Mouse (Mus musculus) limb, embryonic 14.5 days (tissue): ENCODE measurements around the gene Gm32742. TPM values are rescaled to one million over a fixed set of nuclear protein-coding genes. Genes with fewer than 3 reads are reported as not detected.

ENCODE experiments used
- ATAC-seq: fragments of 200-750 bp; cut with Nextera tagmentation; 2 replicates; pipeline ENCODE4 v1.8.0; 2017; ENCODE audit warnings: low read depth, moderate number of reproducible peaks, moderate TSS enrichment; ENCODE audit not compliant: low FRiP score
- DNase-seq: peaks from one replicate; pipeline ENCODE4 v3.0.0-alpha.2; 2015; ENCODE audit warnings: low spot score
- H3K27ac ChIP-seq: fragments of 300-500 bp; sonication (generic); replicated peaks from 2 replicates; pipeline ENCODE4 v1.5.1; 2014; ENCODE audit warnings: low read depth, mild to moderate bottlenecking, low read length, moderate library complexity, mixed read lengths
- H3K27me3 ChIP-seq: fragments of 300-500 bp; sonication (generic); 2 replicates; pipeline ENCODE4 v1.6.1; 2014; ENCODE audit warnings: low read length, mixed read lengths; ENCODE audit not compliant: control insufficient read depth, insufficient read depth
- H3K36me3 ChIP-seq: fragments of 300-500 bp; sonication (generic); 2 replicates; pipeline ENCODE4 v1.6.1; 2014; ENCODE audit warnings: mild to moderate bottlenecking, low read length, moderate library complexity, mixed read lengths; ENCODE audit not compliant: control insufficient read depth, insufficient read depth
- H3K4me1 ChIP-seq: fragments of 300-500 bp; sonication (generic); 2 replicates; pipeline ENCODE4 v1.6.1; 2014; ENCODE audit warnings: antibody characterized with exemption, low read length, mixed read lengths; ENCODE audit not compliant: control insufficient read depth, insufficient read depth
- H3K4me2 ChIP-seq: fragments of 300-500 bp; sonication (generic); replicated peaks from 2 replicates; pipeline ENCODE4 v1.6.1; 2014; ENCODE audit warnings: low read depth, mild to moderate bottlenecking, low read length, moderate library complexity; ENCODE audit not compliant: severe bottlenecking
- H3K4me3 ChIP-seq: fragments of 300-500 bp; sonication (generic); replicated peaks from 2 replicates; pipeline ENCODE4 v1.5.1; 2014; ENCODE audit warnings: low read length
- H3K9ac ChIP-seq: fragments of 300-500 bp; sonication (generic); 2 replicates; pipeline ENCODE4 v1.6.1; 2014; ENCODE audit warnings: mild to moderate bottlenecking, low read depth, low read length, moderate library complexity; ENCODE audit not compliant: severe bottlenecking
- H3K9me3 ChIP-seq: fragments of 300-500 bp; sonication (generic); 2 replicates; pipeline ENCODE4 v1.6.1; 2016; ENCODE audit warnings: low read length; ENCODE audit not compliant: control insufficient read depth
- POLR2A ChIP-seq: fragments of 200-500 bp; IDR thresholded peaks from 2 replicates; pipeline ENCODE4 v1.8.0; 2012; ENCODE audit warnings: inconsistent platforms, mild to moderate bottlenecking, moderate library complexity, borderline replicate concordance; ENCODE audit not compliant: insufficient read depth, insufficient read length; ENCODE audit errors: extremely low read depth
- WGBS: fragments of 180-500 bp; shearing (Covaris S2); extraction: QIAGEN DNeasy Blood & Tissue Kit; methylation state at CpG from one replicate; pipeline ENCODE4 v1.1.7; 2014; 5-methylcytosine and 5-hydroxymethylcytosine counted together
- polyA plus RNA-seq, 2 experiments: library from polyadenylated mRNA; depleted of rRNA in 1 of 2; stranded (reverse) in 1 of 2; unstranded in 1 of 2; fragments of >200 nt; fragmentation: Nextera tagmentation in 1 of 2; extraction: Ambion mirVana in 1 of 2; gene quantifications; 2 replicates each; pipeline versions ENCODE4 v1.2.1 to v1.2.3; 2012 to 2014

Gene Gm32742
- polyA plus RNA-seq, 2 experiments, result 0.01 to 0.03 TPM

DNA sequence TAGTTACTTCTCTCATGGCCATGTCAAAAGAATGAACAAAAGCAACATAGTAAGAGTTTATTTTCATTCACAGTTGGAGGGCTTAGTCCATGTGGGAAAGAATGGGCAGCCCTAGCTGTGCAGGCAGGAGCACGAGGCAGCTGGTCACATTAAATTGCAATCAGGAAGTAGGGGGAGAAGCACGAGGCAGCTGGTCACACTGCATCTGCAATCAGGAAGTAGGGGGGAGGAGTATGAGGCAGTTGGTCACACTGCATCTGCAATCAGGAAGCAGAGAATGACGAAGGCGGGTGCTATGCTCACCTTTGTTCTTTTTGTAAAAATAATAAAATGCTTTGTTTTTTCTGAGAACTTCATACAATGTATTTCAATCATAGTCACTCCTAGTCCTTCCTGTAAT lies 29.5 kb upstream of the Gm32742 start:
- no peak overlapping the region for H3K4me3 ChIP-seq
- DNase-seq (no peak), ATAC-seq (no peak)
- H3K4me2 ChIP-seq, result no peak overlapping the region
- no peaks in the 10 kb centered on the region for H3K9me3 ChIP-seq
- no peaks in the 10 kb centered on the region for H3K27me3 ChIP-seq
- TF ChIP-seq POLR2A, result no peak
- H3K4me1 ChIP-seq, result no peaks in the 10 kb centered on the region
- 68% methylated on average over 4 of the region's 4 CpGs for WGBS
- H3K27ac ChIP-seq, result no peak overlapping the region
- H3K9ac ChIP-seq, result no peak overlapping the region
- no peaks in the 10 kb centered on the region for H3K36me3 ChIP-seq

DNA sequence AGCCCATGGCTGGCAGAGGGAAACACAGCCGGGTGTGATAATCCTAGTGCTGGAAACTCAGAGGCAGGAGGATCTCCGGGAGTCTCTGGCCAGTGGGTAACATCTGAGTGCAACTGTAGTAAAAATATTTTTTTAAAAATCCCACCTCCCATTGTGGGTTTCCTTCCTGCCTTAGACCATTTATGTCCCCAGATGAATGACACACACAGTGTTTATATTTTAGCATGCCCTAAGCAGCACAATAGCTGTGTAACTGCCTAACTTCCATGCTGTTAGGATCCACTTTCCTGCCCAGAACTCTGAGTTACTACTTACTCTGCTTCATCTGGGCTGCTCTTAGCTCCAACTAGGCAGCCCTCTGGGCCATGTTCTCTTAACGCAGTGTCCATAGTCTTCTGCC lies 25.3 kb upstream of the Gm32742 start:
- H3K4me2 ChIP-seq, result no peak overlapping the region
- no peak overlapping the region for H3K9ac ChIP-seq
- H3K9me3 ChIP-seq, result no peaks in the 10 kb centered on the region
- 82% methylated on average over 3 of the region's 3 CpGs for WGBS
- no peak for TF ChIP-seq POLR2A
- no peaks in the 10 kb centered on the region for H3K27me3 ChIP-seq
- H3K27ac ChIP-seq, result no peak overlapping the region
- H3K4me3 ChIP-seq, result no peak overlapping the region
- DNase-seq, result no peak
- no peak for ATAC-seq
- H3K36me3 ChIP-seq, result no peaks in the 10 kb centered on the region
- no peaks in the 10 kb centered on the region for H3K4me1 ChIP-seq

DNA sequence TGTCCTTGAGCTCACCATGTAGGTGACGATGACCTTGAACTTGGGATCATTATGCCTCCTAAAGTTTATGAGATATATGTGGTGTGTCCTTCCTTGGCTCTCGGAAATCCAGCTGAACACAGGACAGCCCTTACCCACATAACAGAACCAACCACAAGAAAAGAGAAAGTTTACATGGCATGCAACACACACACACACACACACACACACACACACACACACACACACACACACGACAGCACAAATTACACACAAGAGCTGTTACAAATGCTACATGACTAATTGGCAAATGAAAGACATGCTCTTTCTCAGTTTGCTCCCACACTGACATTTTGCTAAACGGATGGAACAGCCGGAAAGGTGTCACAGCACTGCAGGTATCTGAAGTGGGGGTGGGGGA lies 20.6 kb upstream of the Gm32742 start:
- H3K27me3 ChIP-seq, result no peaks in the 10 kb centered on the region
- no peak for TF ChIP-seq POLR2A
- no peak overlapping the region for H3K4me3 ChIP-seq
- H3K9ac ChIP-seq, result no peak overlapping the region
- no peak for DNase-seq
- 70% methylated on average over 5 of the region's 5 CpGs for WGBS
- no peak for ATAC-seq
- H3K4me1 ChIP-seq, result no peaks in the 10 kb centered on the region
- H3K9me3 ChIP-seq, result no peaks in the 10 kb centered on the region
- no peaks in the 10 kb centered on the region for H3K36me3 ChIP-seq
- H3K4me2 ChIP-seq, result no peak overlapping the region
- H3K27ac ChIP-seq, result no peak overlapping the region

DNA sequence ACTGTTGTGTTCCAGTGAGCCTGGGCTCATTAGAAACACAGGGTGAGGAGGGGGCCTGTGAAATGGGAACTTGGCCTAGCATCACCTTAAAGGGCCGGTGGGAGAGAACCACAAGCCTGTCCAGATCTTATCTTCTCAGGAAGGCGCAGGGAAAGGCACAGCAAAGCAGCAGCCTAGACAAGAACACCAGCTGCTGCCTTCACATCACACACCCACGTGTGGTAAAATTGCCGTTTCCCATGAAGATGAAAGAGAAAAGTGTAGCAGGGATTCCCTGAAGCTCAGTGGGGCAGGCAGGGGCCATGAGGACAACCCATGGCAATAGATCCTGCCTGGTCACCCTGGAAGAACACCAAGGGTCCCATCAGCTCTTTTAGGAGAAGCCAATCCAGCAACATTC lies 20.1 kb upstream of the Gm32742 start:
- no peaks in the 10 kb centered on the region for H3K4me1 ChIP-seq
- 54% methylated on average over 4 of the region's 4 CpGs for WGBS
- no peaks in the 10 kb centered on the region for H3K36me3 ChIP-seq
- ATAC-seq, result no peak
- H3K27me3 ChIP-seq, result no peaks in the 10 kb centered on the region
- H3K4me2 ChIP-seq, result no peak overlapping the region
- no peak overlapping the region for H3K4me3 ChIP-seq
- H3K9ac ChIP-seq, result no peak overlapping the region
- DNase-seq, result no peak
- no peak for TF ChIP-seq POLR2A
- H3K9me3 ChIP-seq, result no peaks in the 10 kb centered on the region
- no peak overlapping the region for H3K27ac ChIP-seq

GRCm38 (mm10) chr9:51182716-51183710 lies 17.7 kb upstream of the Gm32742 start:
- Histone ChIP-seq H3K9ac (no peak overlapping the region), H3K27me3 (no peaks in the 10 kb centered on the region), H3K9me3 (no peaks in the 10 kb centered on the region), H3K36me3 (no peaks in the 10 kb centered on the region), H3K27ac (no peak overlapping the region), H3K4me1 (no peaks in the 10 kb centered on the region), H3K4me3 (no peak overlapping the region), H3K4me2 (no peak overlapping the region)
- DNase-seq, result no peak
- WGBS, result 81% methylated on average over 15 of the region's 15 CpGs
- no peak for TF ChIP-seq POLR2A
- ATAC-seq, result no peak
